Mouse (Mus musculus): ENCODE results near the gene Flt1. TPM values are rescaled to one million over a fixed set of nuclear protein-coding genes. Genes with fewer than 3 reads are reported as not detected.
A peak's percentile ranks its signal among the peaks of the same experiment; 100 is the strongest.
"Not testable (repeated sequence)": the region's sequence is repeated elsewhere in the genome, so short reads cannot be mapped to it uniquely, and the experiment has no call there.

Flt1 gene
- polyA plus RNA-seq, 1 experiment from 2014 or later, result 11.1 TPM

- H3K4me3 ChIP-seq, result no peak overlapping the region
- no peak overlapping the region for H3K9ac ChIP-seq
- WGBS, result 51% methylated on average over 14 of the region's 14 CpGs
- ATAC-seq (ENCODE audit: low FRiP score), result no peak
- H3K27me3 ChIP-seq, result no peaks in the 10 kb centered on the region
- no peaks in the 10 kb centered on the region for H3K4me1 ChIP-seq (replicated peaks)
- no peaks in the 10 kb centered on the region for H3K9me3 ChIP-seq
- H3K4me2 ChIP-seq, result no peak overlapping the region
- H3K27ac ChIP-seq, result no peak overlapping the region
- H3K36me3 ChIP-seq, result no peaks in the 10 kb centered on the region
Observed at GRCm38 (mm10) chr5:147583702-147584298, 142.0 kb downstream of the Flt1 start.

GRCm38 (mm10) chr5:147580181-147580580 lies 145.6 kb downstream of the Flt1 start:
- Histone ChIP-seq H3K9ac (no peak overlapping the region), H3K4me2 (no peak overlapping the region), H3K9me3 (no peaks in the 10 kb centered on the region), H3K27ac (no peak overlapping the region), H3K36me3 (no peaks in the 10 kb centered on the region), H3K27me3 (no peaks in the 10 kb centered on the region), H3K4me1 (replicated peaks) (no peaks in the 10 kb centered on the region), H3K4me3 (no peak overlapping the region)
- ATAC-seq (ENCODE audit: low FRiP score), result no peak
- 82% methylated on average over 13 of the region's 13 CpGs for WGBS

GRCm38 (mm10) chr5:147579691-147580090 lies 146.1 kb downstream of the Flt1 start:
- Histone ChIP-seq H3K27me3 (no peaks in the 10 kb centered on the region), H3K4me1 (replicated peaks) (no peaks in the 10 kb centered on the region), H3K36me3 (no peaks in the 10 kb centered on the region), H3K4me2 (no peak overlapping the region), H3K9me3 (no peaks in the 10 kb centered on the region), H3K4me3 (no peak overlapping the region), H3K9ac (no peak overlapping the region), H3K27ac (no peak overlapping the region)
- no peak for ATAC-seq (ENCODE audit: low FRiP score)
- WGBS, result 89% methylated on average over 8 of the region's 8 CpGs

GRCm38 (mm10) chr5:147579148-147579547 lies 146.7 kb downstream of the Flt1 start:
- H3K27me3 ChIP-seq, result no peaks in the 10 kb centered on the region
- H3K4me1 ChIP-seq (replicated peaks), result no peaks in the 10 kb centered on the region
- H3K36me3 ChIP-seq, result no peaks in the 10 kb centered on the region
- H3K4me2 ChIP-seq, result no peak overlapping the region
- no peak overlapping the region for H3K27ac ChIP-seq
- WGBS, result 92% methylated on average over 7 of the region's 7 CpGs
- H3K4me3 ChIP-seq, result no peak overlapping the region
- H3K9me3 ChIP-seq, result no peaks in the 10 kb centered on the region
- no peak overlapping the region for H3K9ac ChIP-seq
- no peak for ATAC-seq (ENCODE audit: low FRiP score)

- Histone ChIP-seq H3K9me3 (no peaks in the 10 kb centered on the region), H3K27ac (no peak overlapping the region), H3K4me1 (replicated peaks) (no peaks in the 10 kb centered on the region), H3K27me3 (no peaks in the 10 kb centered on the region), H3K36me3 (no peaks in the 10 kb centered on the region), H3K4me3 (no peak overlapping the region), H3K9ac (no peak overlapping the region), H3K4me2 (no peak overlapping the region)
- 87% methylated on average over 6 of the region's 6 CpGs for WGBS
- ATAC-seq (ENCODE audit: low FRiP score), result no peak
Observed at GRCm38 (mm10) chr5:147577003-147577402, 148.8 kb downstream of the Flt1 start.

GRCm38 (mm10) chr5:147574517-147574916 lies 151.3 kb downstream of the Flt1 start:
- no peak overlapping the region for H3K9ac ChIP-seq
- no peak overlapping the region for H3K4me3 ChIP-seq
- H3K9me3 ChIP-seq, result no peaks in the 10 kb centered on the region
- H3K4me2 ChIP-seq, result no peak overlapping the region
- 63% methylated on average over 8 of the region's 8 CpGs for WGBS
- no peaks in the 10 kb centered on the region for H3K36me3 ChIP-seq
- no peaks in the 10 kb centered on the region for H3K4me1 ChIP-seq (replicated peaks)
- no peaks in the 10 kb centered on the region for H3K27me3 ChIP-seq
- ATAC-seq (ENCODE audit: low FRiP score), result no peak
- no peak overlapping the region for H3K27ac ChIP-seq

GRCm38 (mm10) chr5:147573555-147573954 lies 152.3 kb downstream of the Flt1 start:
- Histone ChIP-seq H3K27ac (no peak overlapping the region), H3K9ac (no peak overlapping the region), H3K4me3 (no peak overlapping the region), H3K36me3 (no peaks in the 10 kb centered on the region), H3K9me3 (no peaks in the 10 kb centered on the region), H3K27me3 (no peaks in the 10 kb centered on the region), H3K4me1 (replicated peaks) (no peaks in the 10 kb centered on the region), H3K4me2 (no peak overlapping the region)
- WGBS, result 85% methylated on average over 1 of the region's 1 CpGs
- no peak for ATAC-seq (ENCODE audit: low FRiP score)

- 84% methylated on average over 7 of the region's 7 CpGs for WGBS
Observed at GRCm38 (mm10) chr5:147572695-147573094, 153.1 kb downstream of the Flt1 start.

GRCm38 (mm10) chr5:147566335-147566734 lies 159.5 kb downstream of the Flt1 start:
- H3K27me3 ChIP-seq, result no peaks in the 10 kb centered on the region
- H3K9ac ChIP-seq, result no peak overlapping the region
- no peaks in the 10 kb centered on the region for H3K9me3 ChIP-seq
- H3K27ac ChIP-seq, result no peak overlapping the region
- no peak overlapping the region for H3K4me3 ChIP-seq
- WGBS, result 70% methylated on average over 7 of the region's 7 CpGs
- no peak for ATAC-seq (ENCODE audit: low FRiP score)
- no peak overlapping the region for H3K4me2 ChIP-seq
- peaks cover 11% of the 10 kb centered on the region for H3K4me1 ChIP-seq (replicated peaks)
- H3K36me3 ChIP-seq, result no peaks in the 10 kb centered on the region

More at GRCm38 (mm10) chr5:147572695-147573094, 153.1 kb downstream of the Flt1 start:
- H3K4me2 ChIP-seq, result no peak overlapping the region
- no peaks in the 10 kb centered on the region for H3K4me1 ChIP-seq (replicated peaks)
- H3K4me3 ChIP-seq, result no peak overlapping the region
- H3K9ac ChIP-seq, result no peak overlapping the region
- H3K36me3 ChIP-seq, result no peaks in the 10 kb centered on the region
- H3K27ac ChIP-seq, result no peak overlapping the region
- H3K9me3 ChIP-seq, result no peaks in the 10 kb centered on the region
- no peak for ATAC-seq (ENCODE audit: low FRiP score)
- H3K27me3 ChIP-seq, result no peaks in the 10 kb centered on the region

GRCm38 (mm10) chr5:147565444-147565843 lies 160.4 kb downstream of the Flt1 start:
- peaks cover 11% of the 10 kb centered on the region for H3K4me1 ChIP-seq (replicated peaks)
- ATAC-seq (ENCODE audit: low FRiP score), result no peak
- no peak overlapping the region for H3K27ac ChIP-seq
- H3K9ac ChIP-seq, result no peak overlapping the region
- no peaks in the 10 kb centered on the region for H3K9me3 ChIP-seq
- H3K27me3 ChIP-seq, result no peaks in the 10 kb centered on the region
- WGBS, result 90% methylated on average over 7 of the region's 7 CpGs
- H3K4me2 ChIP-seq, result no peak overlapping the region
- no peak overlapping the region for H3K4me3 ChIP-seq
- H3K36me3 ChIP-seq, result no peaks in the 10 kb centered on the region

- no peaks in the 10 kb centered on the region for H3K27me3 ChIP-seq
- H3K27ac ChIP-seq, result no peak overlapping the region
- H3K9ac ChIP-seq, result no peak overlapping the region
- WGBS, result 22% methylated on average over 16 of the region's 16 CpGs
- peaks cover 11% of the 10 kb centered on the region for H3K4me1 ChIP-seq (replicated peaks)
- no peaks in the 10 kb centered on the region for H3K36me3 ChIP-seq
- peak overlapping the region; percentile 17; the same call in 1 of the 2 replicates for H3K4me2 ChIP-seq
- H3K9me3 ChIP-seq, result no peaks in the 10 kb centered on the region
- no peak for ATAC-seq (ENCODE audit: low FRiP score)
- H3K4me3 ChIP-seq, result no peak overlapping the region
Observed at GRCm38 (mm10) chr5:147564140-147564590, 161.6 kb downstream of the Flt1 start.

GRCm38 (mm10) chr5:147563511-147564139 lies 162.2 kb downstream of the Flt1 start:
- H3K27me3 ChIP-seq, result no peaks in the 10 kb centered on the region
- H3K4me3 ChIP-seq, result no peak overlapping the region
- WGBS, result 39% methylated on average over 18 of the region's 18 CpGs
- H3K4me1 ChIP-seq (replicated peaks), result peaks cover 11% of the 10 kb centered on the region
- no peaks in the 10 kb centered on the region for H3K36me3 ChIP-seq
- peak overlapping the region; percentile 17; the same call in 1 of the 2 replicates for H3K4me2 ChIP-seq
- H3K9me3 ChIP-seq, result no peaks in the 10 kb centered on the region
- peak; percentile 68; the same call in 1 of the 2 replicates for ATAC-seq (ENCODE audit: low FRiP score)
- no peak overlapping the region for H3K27ac ChIP-seq
- no peak overlapping the region; the same call in 1 of the 2 replicates for H3K9ac ChIP-seq

- not testable (repeated sequence) for H3K36me3 ChIP-seq; H3K9ac ChIP-seq; H3K4me2 ChIP-seq; H3K4me1 ChIP-seq (replicated peaks); H3K9me3 ChIP-seq; ATAC-seq (ENCODE audit: low FRiP score); H3K27ac ChIP-seq; H3K27me3 ChIP-seq; H3K4me3 ChIP-seq
- 83% methylated on average over 6 of the region's 6 CpGs for WGBS
Observed at GRCm38 (mm10) chr5:147557641-147558040, 168.2 kb downstream of the Flt1 start.
